Mouse (Mus musculus) liver, adult (tissue): ENCODE results near the gene Tcf7l1.

ENCODE experiments used
- GATA4 ChIP-seq: IDR thresholded peaks from 2 replicates; pipeline ENCODE4 v1.6.1; 2014; ENCODE audit warnings: mild to moderate bottlenecking, low read length; ENCODE audit not compliant: insufficient replicate concordance

Tcf7l1 gene

GRCm38 (mm10) chr6:72597083-72597874 lies 191.8 kb downstream of the Tcf7l1 start:
- no peak for TF ChIP-seq GATA4

GRCm38 (mm10) chr6:72593914-72594313 lies 195.1 kb downstream of the Tcf7l1 start:
- TF ChIP-seq GATA4: no peak

GRCm38 (mm10) chr6:72593011-72593803 lies 195.8 kb downstream of the Tcf7l1 start:
- TF ChIP-seq GATA4: no peak

DNA sequence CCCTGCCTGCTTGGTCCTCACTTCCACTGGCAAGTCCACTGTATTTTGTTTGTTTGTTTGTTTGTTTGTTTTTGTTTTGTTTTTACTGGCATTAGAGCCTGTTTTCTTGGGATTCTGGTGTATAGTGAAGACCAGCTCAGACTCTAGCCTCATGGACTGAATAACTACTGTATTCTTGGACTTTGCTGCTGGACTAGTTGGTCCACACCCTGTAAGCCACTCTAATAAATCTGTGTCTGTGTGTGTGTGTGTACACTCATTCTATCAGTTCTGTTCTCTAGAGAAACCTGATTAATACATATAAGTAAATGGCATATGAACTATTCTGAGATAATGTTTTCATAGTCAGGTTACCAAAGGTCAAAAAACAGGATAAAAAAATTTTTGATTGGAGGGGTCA lies 198.9 kb downstream of the Tcf7l1 start:
- no peak for TF ChIP-seq GATA4

DNA sequence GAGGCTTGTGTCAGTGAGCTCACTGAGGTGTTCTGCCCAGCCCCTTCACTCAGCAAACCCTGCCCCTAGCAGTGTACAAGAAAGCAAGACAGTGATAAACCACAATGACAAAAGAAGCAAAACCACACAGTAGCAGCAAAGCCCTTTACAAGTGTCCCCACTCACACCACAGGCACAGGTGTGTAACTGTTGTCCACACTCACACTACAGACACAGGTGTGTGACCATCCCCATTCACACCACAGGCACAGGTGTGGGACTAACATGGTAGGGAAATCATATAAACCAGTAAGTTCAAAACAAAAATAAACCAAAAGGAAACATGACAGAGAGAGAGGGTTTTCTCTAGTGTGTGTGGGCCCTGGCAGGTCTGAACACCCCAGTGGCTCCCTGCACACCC lies 200.7 kb downstream of the Tcf7l1 start:
- no peak for TF ChIP-seq GATA4

DNA sequence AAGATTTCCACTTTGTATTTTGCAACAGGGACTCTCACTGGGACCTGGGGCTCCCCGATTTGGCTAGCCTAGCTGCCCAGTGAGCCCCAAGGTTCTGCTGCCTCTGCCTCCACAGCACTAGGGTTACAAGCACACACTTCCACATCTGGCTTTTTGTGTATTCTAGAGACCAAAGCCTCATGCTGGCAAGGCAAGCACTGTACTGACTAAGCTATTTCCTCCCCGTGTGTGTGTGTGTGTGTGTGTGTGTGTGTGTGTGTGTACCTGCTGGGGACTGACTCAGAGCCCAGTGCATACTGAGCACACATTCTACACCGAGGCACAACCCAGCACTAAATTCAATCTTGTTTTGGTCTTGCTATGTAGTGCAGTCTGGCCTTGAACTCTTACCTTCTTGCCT lies 202.4 kb downstream of the Tcf7l1 start:
- TF ChIP-seq GATA4: no peak

DNA sequence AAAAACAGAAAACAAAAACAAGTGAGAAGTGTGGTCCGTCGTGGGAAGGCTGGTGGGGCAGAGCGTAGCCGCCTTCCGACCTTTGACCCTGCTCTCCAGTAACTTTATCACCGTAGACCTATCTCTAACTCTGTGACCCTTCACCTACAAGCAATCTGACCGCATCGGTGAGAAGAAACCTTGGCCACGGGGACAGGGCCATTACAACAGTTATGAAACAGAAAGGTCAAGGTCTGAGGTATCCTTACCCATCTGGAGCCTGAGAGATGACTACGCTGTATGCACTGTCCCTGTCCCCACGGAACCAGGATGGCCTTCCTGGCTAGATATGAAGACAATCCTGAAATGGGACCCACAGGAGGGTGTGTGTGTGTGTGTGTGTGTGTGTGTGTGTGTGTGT lies 204.9 kb downstream of the Tcf7l1 start:
- peak; percentile 72; the same call in 1 of the 2 replicates for TF ChIP-seq GATA4

GRCm38 (mm10) chr6:72583211-72583839 lies 205.7 kb downstream of the Tcf7l1 start:
- TF ChIP-seq GATA4: 0 out of 2 replicates have a peak, but pooled peaks have one; percentile 29

GRCm38 (mm10) chr6:72581625-72582382 lies 207.2 kb downstream of the Tcf7l1 start:
- TF ChIP-seq GATA4: peak; percentile 63
